Mouse (Mus musculus) hindbrain, postnatal 0 days (tissue): ENCODE measurements at regions not wholly inside any gene's neighbourhood (a gene's known extent, or its start where the extent isn't known, plus 50 kb on each side); places are given as distances from the start of the nearest gene placed in this dataset.

Experiments
- ATAC-seq: fragments of 200-750 bp; cut with Nextera tagmentation; 2 replicates; pipeline ENCODE4 v1.8.0; 2017; ENCODE audit warnings: mild to moderate bottlenecking, moderate TSS enrichment, moderate library complexity
- DNase-seq: peaks from one replicate; pipeline ENCODE4 v3.0.0-alpha.2; 2015; ENCODE audit warnings: low spot score
- H3K27ac ChIP-seq: fragments of 300-500 bp; sonication (generic); 2 replicates; pipeline ENCODE4 v1.5.1; 2014; ENCODE audit warnings: mild to moderate bottlenecking
- H3K27me3 ChIP-seq: fragments of 300-500 bp; sonication (generic); 2 replicates; pipeline ENCODE4 v1.6.1; 2014; ENCODE audit warnings: low read length, mixed read lengths; ENCODE audit not compliant: insufficient read depth
- H3K36me3 ChIP-seq: fragments of 300-500 bp; sonication (generic); 2 replicates; pipeline ENCODE4 v1.6.1; 2014; ENCODE audit warnings: low read length, mixed read lengths; ENCODE audit not compliant: insufficient read depth
- H3K4me1 ChIP-seq: fragments of 300-500 bp; sonication (generic); 2 replicates; pipeline ENCODE4 v1.6.1; 2014; ENCODE audit warnings: antibody characterized with exemption, low read length, mixed read lengths; ENCODE audit not compliant: insufficient read depth
- H3K4me2 ChIP-seq: fragments of 300-500 bp; sonication (generic); 2 replicates; pipeline ENCODE4 v1.6.1; 2014; ENCODE audit warnings: low read depth, mild to moderate bottlenecking, low read length, moderate library complexity, mixed read lengths
- H3K4me3 ChIP-seq: fragments of 300-500 bp; sonication (generic); 2 replicates; pipeline ENCODE4 v1.5.1; 2014; ENCODE audit warnings: low read length
- H3K9ac ChIP-seq: fragments of 300-500 bp; sonication (generic); replicated peaks from 2 replicates; pipeline ENCODE4 v1.6.1; 2014; ENCODE audit warnings: mild to moderate bottlenecking, low read length, moderate library complexity, mixed read lengths
- H3K9me3 ChIP-seq: fragments of 300-500 bp; sonication (generic); 2 replicates; pipeline ENCODE4 v1.6.1; 2016; ENCODE audit warnings: low read length, mixed read lengths
- CTCF ChIP-seq: IDR thresholded peaks from 2 replicates; pipeline ENCODE4 v1.5.1; 2016; ENCODE audit warnings: antibody characterized with exemption, control low read depth, low read depth
- WGBS: fragments of 180-500 bp; shearing (Covaris S2); extraction: QIAGEN DNeasy Blood & Tissue Kit; methylation state at CpG from one replicate; pipeline ENCODE4 v1.1.7; 2014; 5-methylcytosine and 5-hydroxymethylcytosine counted together

DNA sequence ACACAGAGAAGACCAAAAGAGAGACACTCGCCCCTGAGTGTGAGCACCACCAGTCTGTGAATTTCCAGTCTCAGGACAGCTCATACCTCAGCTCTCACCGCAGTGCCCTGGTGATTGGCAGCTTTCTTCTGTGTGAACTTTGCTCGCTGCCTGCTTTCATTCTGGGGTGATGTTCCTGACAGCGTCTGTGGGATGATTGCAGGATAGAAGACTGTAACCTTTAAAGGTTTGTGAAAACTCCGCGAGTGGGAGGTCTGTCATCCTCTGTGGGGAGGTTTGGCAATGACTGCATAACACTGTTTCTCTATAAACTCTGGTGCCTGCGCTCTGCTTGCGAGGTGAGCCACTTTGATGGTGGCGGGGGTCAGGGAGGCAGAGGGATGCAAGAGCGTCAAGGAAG is 169.7 kb downstream of the Drd1 start:
- Histone ChIP-seq H3K4me1 (no peaks in the 10 kb centered on the region), H3K9me3 (no peaks in the 10 kb centered on the region), H3K4me3 (no peak overlapping the region), H3K36me3 (no peaks in the 10 kb centered on the region), H3K27ac (no peak overlapping the region), H3K4me2 (no peak overlapping the region), H3K9ac (no peak overlapping the region), H3K27me3 (no peaks in the 10 kb centered on the region)
- WGBS: 80% methylated on average over 10 of the region's 10 CpGs
- DNase-seq (no peak), ATAC-seq (no peak)
- TF ChIP-seq CTCF: no peak

DNA sequence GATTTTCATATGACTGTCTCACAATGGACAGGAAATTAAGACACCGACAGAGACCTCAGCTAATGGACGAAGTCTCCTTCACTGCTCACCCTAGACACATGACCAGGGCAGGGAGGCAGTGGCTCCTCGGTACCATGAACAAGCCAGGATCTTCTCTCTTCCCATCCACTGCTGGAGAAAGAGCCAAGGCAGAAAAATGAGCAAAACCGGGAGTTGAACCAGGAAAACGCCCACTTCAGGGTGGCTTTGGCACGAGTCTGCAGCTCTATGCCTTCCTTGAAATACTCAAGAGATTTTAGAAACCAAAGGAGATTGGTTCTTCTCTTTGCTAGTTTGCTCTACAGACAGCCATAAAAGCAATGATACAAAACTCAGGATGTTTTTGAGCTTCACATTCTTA is 172.3 kb downstream of the Drd1 start:
- Histone ChIP-seq H3K27me3 (no peaks in the 10 kb centered on the region), H3K9me3 (no peaks in the 10 kb centered on the region), H3K27ac (no peak overlapping the region), H3K36me3 (no peaks in the 10 kb centered on the region), H3K4me2 (no peak overlapping the region), H3K4me3 (no peak overlapping the region), H3K4me1 (no peaks in the 10 kb centered on the region), H3K9ac (no peak overlapping the region)
- 83% methylated on average over 6 of the region's 6 CpGs for WGBS
- ATAC-seq (no peak), DNase-seq (no peak)
- TF ChIP-seq CTCF: no peak

DNA sequence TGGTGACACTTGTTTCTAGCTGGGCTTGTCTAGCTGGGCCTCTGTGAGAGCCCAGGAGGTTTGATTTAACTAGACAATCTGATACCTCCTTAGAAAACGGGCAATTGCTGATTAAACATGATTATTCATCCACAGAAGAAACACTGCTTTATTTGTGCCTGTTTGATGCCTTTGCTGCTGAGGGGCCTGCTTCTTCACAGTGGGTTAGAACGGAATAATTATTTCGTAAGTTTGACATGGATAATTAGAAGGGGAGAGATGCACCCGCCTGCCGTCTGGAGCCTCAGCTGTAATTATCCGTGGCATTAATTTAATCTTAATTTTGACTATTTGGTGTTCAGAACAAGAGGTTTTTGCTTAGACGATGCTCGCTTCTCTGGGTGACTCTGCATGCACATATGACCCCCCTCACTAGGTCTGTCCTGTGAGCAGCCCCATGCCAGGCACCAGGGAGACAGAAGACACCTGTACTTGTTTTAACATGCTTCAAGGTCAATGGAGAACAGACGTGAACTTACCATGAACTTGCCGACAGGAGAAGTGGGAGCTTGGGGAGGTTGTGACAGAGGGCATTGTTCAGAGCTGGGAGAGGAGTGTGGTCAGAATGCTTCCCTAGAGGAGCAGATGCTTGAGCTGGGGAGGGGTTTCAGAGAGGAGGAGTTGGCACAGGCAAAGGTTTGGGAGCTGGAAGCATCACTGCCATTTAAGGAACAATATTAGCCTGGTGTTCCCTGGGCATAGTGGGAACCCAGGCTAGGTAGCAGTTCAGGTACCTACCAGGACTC is 174.8 kb downstream of the Drd1 start:
- H3K27me3 ChIP-seq: no peaks in the 10 kb centered on the region
- no peaks in the 10 kb centered on the region for H3K36me3 ChIP-seq
- ATAC-seq (0 out of 2 replicates have a peak, but pooled peaks have one; percentile 29), DNase-seq (peak; percentile 27)
- H3K4me3 ChIP-seq: no peak overlapping the region
- H3K4me2 ChIP-seq: no peak overlapping the region
- H3K9me3 ChIP-seq: no peaks in the 10 kb centered on the region
- H3K9ac ChIP-seq: no peak overlapping the region
- H3K4me1 ChIP-seq: no peaks in the 10 kb centered on the region
- H3K27ac ChIP-seq: no peak overlapping the region
- no peak for TF ChIP-seq CTCF
- WGBS: 42% methylated on average over 10 of the region's 10 CpGs

DNA sequence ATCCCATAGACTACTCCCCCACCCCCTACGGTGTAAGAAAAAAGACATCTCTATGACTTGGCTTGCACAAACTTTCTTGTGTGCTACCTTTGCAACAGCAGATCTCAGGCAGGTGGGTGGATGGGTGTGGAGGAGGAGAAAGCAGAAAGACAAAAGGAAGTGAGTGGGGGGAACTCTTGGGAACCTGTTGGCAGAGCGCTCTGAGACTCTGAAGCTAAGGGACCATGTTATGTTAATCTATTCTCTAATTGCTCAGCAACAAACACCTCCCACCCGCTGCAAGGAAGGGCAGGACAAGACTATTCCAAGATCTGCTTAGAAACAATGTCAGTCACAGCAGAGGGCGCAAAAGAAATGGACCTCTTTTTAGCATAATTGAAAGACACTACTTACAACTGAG is 180.0 kb downstream of the Drd1 start:
- no peak overlapping the region for H3K9ac ChIP-seq
- no peak overlapping the region for H3K4me3 ChIP-seq
- H3K9me3 ChIP-seq: no peaks in the 10 kb centered on the region
- ATAC-seq (no peak), DNase-seq (no peak)
- H3K4me1 ChIP-seq: no peaks in the 10 kb centered on the region
- no peak overlapping the region for H3K27ac ChIP-seq
- H3K36me3 ChIP-seq: no peaks in the 10 kb centered on the region
- WGBS: 73% methylated on average over 4 of the region's 4 CpGs
- H3K4me2 ChIP-seq: no peak overlapping the region
- H3K27me3 ChIP-seq: no peaks in the 10 kb centered on the region
- no peak for TF ChIP-seq CTCF

DNA sequence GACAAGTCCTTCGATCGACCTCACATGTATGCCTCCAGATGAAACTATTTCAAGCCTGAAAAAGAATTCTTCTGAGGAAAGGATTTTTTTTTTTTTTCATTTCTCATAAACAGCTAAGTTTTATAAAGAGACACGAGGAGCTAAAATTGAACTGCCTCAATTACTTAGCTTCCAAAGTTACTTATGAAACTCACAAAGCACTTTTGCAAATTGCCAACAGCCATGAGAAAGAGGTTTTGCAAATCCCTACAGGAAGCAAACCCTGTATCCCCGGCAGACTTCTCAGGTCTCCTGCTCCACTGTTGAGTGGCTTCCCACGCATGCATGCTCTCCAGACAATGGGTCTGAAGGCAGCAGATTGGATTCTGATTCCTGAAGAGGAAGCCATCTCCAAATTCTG is 190.2 kb downstream of the Drd1 start:
- WGBS: 82% methylated on average over 5 of the region's 5 CpGs
- no peak for ATAC-seq
- Histone ChIP-seq H3K27ac (no peak overlapping the region), H3K4me2 (no peak overlapping the region), H3K27me3 (no peaks in the 10 kb centered on the region), H3K4me1 (no peaks in the 10 kb centered on the region), H3K4me3 (no peak overlapping the region), H3K9me3 (no peaks in the 10 kb centered on the region), H3K36me3 (no peaks in the 10 kb centered on the region), H3K9ac (no peak overlapping the region)
- no peak for DNase-seq
- TF ChIP-seq CTCF: no peak

DNA sequence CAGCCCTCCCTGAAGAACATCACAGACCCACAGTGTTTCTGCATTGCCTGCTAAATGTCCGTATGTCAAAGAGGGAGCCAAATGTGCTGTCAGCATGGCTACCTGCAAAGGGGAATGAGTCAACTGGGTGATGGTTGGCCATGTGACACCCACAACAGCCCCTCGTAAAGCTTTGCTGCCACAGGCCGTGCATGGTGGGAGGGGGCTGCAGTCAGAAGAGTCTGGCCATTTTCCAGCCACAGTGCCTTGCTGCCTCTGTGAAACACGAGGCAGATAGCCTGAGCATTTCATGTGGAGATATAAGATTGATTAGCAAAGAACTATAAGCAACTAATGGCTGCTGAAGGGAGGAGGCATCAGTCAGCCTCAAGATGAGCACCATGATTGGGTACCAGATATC is 193.2 kb downstream of the Drd1 start:
- no peaks in the 10 kb centered on the region for H3K36me3 ChIP-seq
- H3K27me3 ChIP-seq: no peaks in the 10 kb centered on the region
- TF ChIP-seq CTCF: no peak
- peak; percentile 35 for DNase-seq
- H3K27ac ChIP-seq: no peak overlapping the region
- H3K9me3 ChIP-seq: no peaks in the 10 kb centered on the region
- no peak overlapping the region for H3K4me3 ChIP-seq
- no peak overlapping the region for H3K9ac ChIP-seq
- no peaks in the 10 kb centered on the region for H3K4me1 ChIP-seq
- ATAC-seq: no peak
- 30% methylated on average over 4 of the region's 4 CpGs for WGBS
- no peak overlapping the region for H3K4me2 ChIP-seq

DNA sequence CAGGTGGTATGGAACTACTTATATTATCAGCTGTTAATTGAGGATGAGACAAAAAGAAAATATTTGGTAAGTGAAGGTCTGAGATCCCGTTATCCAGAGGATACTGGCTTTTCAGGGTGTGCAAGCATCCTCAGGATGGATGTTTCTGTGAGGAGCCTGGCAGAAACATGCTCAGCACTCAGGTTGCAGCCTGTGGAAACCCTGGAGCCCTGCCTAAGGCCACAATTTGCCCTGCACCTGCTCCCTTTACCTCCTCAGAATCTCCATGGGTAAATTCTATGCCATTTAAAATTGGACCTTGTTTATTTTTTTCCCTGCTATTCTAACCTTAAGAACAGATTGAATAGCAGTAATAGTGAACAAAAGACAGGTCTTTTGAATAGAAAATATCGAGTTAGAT is 201.3 kb downstream of the Drd1 start:
- no peak overlapping the region for H3K4me3 ChIP-seq
- DNase-seq: no peak
- no peak overlapping the region for H3K27ac ChIP-seq
- WGBS: 53% methylated on average over 2 of the region's 2 CpGs
- H3K9ac ChIP-seq: no peak overlapping the region
- no peaks in the 10 kb centered on the region for H3K4me1 ChIP-seq
- no peak overlapping the region for H3K4me2 ChIP-seq
- H3K27me3 ChIP-seq: no peaks in the 10 kb centered on the region
- no peak for TF ChIP-seq CTCF
- H3K9me3 ChIP-seq: no peaks in the 10 kb centered on the region
- H3K36me3 ChIP-seq: no peaks in the 10 kb centered on the region
- ATAC-seq: no peak
